Mouse (Mus musculus) lung, embryonic 14.5 days (tissue): Measurements from ENCODE around the gene Pxylp1. TPM values are rescaled to one million over a fixed set of nuclear protein-coding genes. Genes with fewer than 3 reads are reported as not detected.
A peak's percentile ranks its signal among the peaks of the same experiment; 100 is the strongest.

Source experiments
- ATAC-seq: fragments of 200-750 bp; cut with Nextera tagmentation; 2 replicates; pipeline ENCODE4 v1.8.0; 2017; ENCODE audit warnings: mild to moderate bottlenecking, moderate TSS enrichment, moderate library complexity; ENCODE audit not compliant: insufficient read depth
- DNase-seq: peaks from one replicate; pipeline ENCODE4 v3.0.0-alpha.2; 2015
- H3K27ac ChIP-seq: fragments of 300-500 bp; sonication (generic); 2 replicates; pipeline ENCODE4 v1.5.1; 2014; ENCODE audit warnings: low read depth, mild to moderate bottlenecking, moderate library complexity
- H3K27me3 ChIP-seq: fragments of 300-500 bp; sonication (generic); 2 replicates; pipeline ENCODE4 v1.6.1; 2014; ENCODE audit warnings: low read length, control low read depth; ENCODE audit not compliant: insufficient read depth
- H3K36me3 ChIP-seq: fragments of 300-500 bp; sonication (generic); 2 replicates; pipeline ENCODE4 v1.6.1; 2014; ENCODE audit warnings: control low read depth; ENCODE audit not compliant: insufficient read depth
- H3K4me1 ChIP-seq: fragments of 300-500 bp; sonication (generic); 2 replicates; pipeline ENCODE4 v1.6.1; 2014; ENCODE audit warnings: antibody characterized with exemption, control low read depth; ENCODE audit not compliant: insufficient read depth
- H3K4me2 ChIP-seq: fragments of 300-500 bp; sonication (generic); 2 replicates; pipeline ENCODE4 v1.6.1; 2014; ENCODE audit warnings: mild to moderate bottlenecking
- H3K4me3 ChIP-seq: fragments of 300-500 bp; sonication (generic); 2 replicates; pipeline ENCODE4 v1.5.1; 2014; ENCODE audit warnings: low read depth, low read length
- H3K9ac ChIP-seq: fragments of 300-500 bp; sonication (generic); 2 replicates; pipeline ENCODE4 v1.6.1; 2014
- H3K9me3 ChIP-seq: fragments of 300-500 bp; sonication (generic); 2 replicates; pipeline ENCODE4 v1.6.1; 2016; ENCODE audit warnings: low read depth, low read length, control low read depth
- CTCF ChIP-seq: IDR thresholded peaks from 2 replicates; pipeline ENCODE4 v1.5.1; 2016; ENCODE audit warnings: antibody characterized with exemption, low read depth
- WGBS: fragments of 180-500 bp; shearing (Covaris S2); extraction: QIAGEN DNeasy Blood & Tissue Kit; methylation state at CpG from one replicate; pipeline ENCODE4 v1.1.7; 2014; 5-methylcytosine and 5-hydroxymethylcytosine counted together
- polyA plus RNA-seq: library from polyadenylated mRNA; unstranded; fragments of >200 nt; fragmentation: Nextera tagmentation; extraction: Ambion mirVana; gene quantifications from 2 replicates; pipeline ENCODE4 v1.2.1, GENCODE M21; 2014

Pxylp1 gene
- polyA plus RNA-seq, 1 experiment from 2014 or later = 17.4 TPM

GRCm38 (mm10) chr9:96869542-96869941 lies 22.9 kb downstream of the Pxylp1 start:
- ATAC-seq = no peak
- H3K9me3 ChIP-seq = peaks cover 3% of the 10 kb centered on the region; the same call in 1 of the 2 replicates
- peak overlapping the region; percentile 28; the same call in 1 of the 2 replicates for H3K27ac ChIP-seq
- no peaks in the 10 kb centered on the region for H3K36me3 ChIP-seq
- H3K9ac ChIP-seq = no peak overlapping the region
- H3K4me1 ChIP-seq = no peaks in the 10 kb centered on the region
- no peak overlapping the region for H3K4me3 ChIP-seq
- TF ChIP-seq CTCF = no peak
- 81% methylated on average over 5 of the region's 5 CpGs for WGBS
- DNase-seq = no peak
- no peaks in the 10 kb centered on the region for H3K27me3 ChIP-seq
- H3K4me2 ChIP-seq = no peak overlapping the region

- ATAC-seq = no peak
- Histone ChIP-seq H3K4me3 (no peak overlapping the region), H3K27ac (no peak overlapping the region), H3K4me1 (no peaks in the 10 kb centered on the region; the same call in 1 of the 2 replicates), H3K4me2 (no peak overlapping the region), H3K9ac (no peak overlapping the region), H3K27me3 (no peaks in the 10 kb centered on the region), H3K9me3 (peaks cover 3% of the 10 kb centered on the region; the same call in 1 of the 2 replicates), H3K36me3 (no peaks in the 10 kb centered on the region)
- no peak for TF ChIP-seq CTCF
- no peak for DNase-seq
- 81% methylated on average over 6 of the region's 6 CpGs for WGBS
Observed at GRCm38 (mm10) chr9:96868546-96868945, 23.9 kb downstream of the Pxylp1 start.

- DNase-seq (no peak), ATAC-seq (no peak)
- Histone ChIP-seq H3K4me3 (no peak overlapping the region), H3K27ac (no peak overlapping the region), H3K9me3 (peaks cover 3% of the 10 kb centered on the region; the same call in 1 of the 2 replicates), H3K36me3 (no peaks in the 10 kb centered on the region), H3K4me1 (no peaks in the 10 kb centered on the region; the same call in 1 of the 2 replicates), H3K27me3 (no peaks in the 10 kb centered on the region), H3K4me2 (no peak overlapping the region), H3K9ac (no peak overlapping the region)
- TF ChIP-seq CTCF = no peak
- WGBS = 59% methylated on average over 7 of the region's 7 CpGs
Observed at GRCm38 (mm10) chr9:96867165-96867564, 25.3 kb downstream of the Pxylp1 start.

- Histone ChIP-seq H3K4me1 (no peaks in the 10 kb centered on the region; the same call in 1 of the 2 replicates), H3K36me3 (no peaks in the 10 kb centered on the region), H3K9ac (no peak overlapping the region), H3K9me3 (peaks cover 3% of the 10 kb centered on the region; the same call in 1 of the 2 replicates), H3K4me2 (no peak overlapping the region), H3K27ac (no peak overlapping the region), H3K4me3 (no peak overlapping the region), H3K27me3 (no peaks in the 10 kb centered on the region)
- 90% methylated on average over 5 of the region's 5 CpGs for WGBS
- no peak for TF ChIP-seq CTCF
- DNase-seq = no peak
- ATAC-seq = no peak
Observed at GRCm38 (mm10) chr9:96866196-96866595, 26.3 kb downstream of the Pxylp1 start.

GRCm38 (mm10) chr9:96865473-96866050 lies 26.9 kb downstream of the Pxylp1 start:
- TF ChIP-seq CTCF = no peak
- ATAC-seq (no peak), DNase-seq (no peak)
- no peak overlapping the region for H3K27ac ChIP-seq
- H3K27me3 ChIP-seq = no peaks in the 10 kb centered on the region
- H3K36me3 ChIP-seq = no peaks in the 10 kb centered on the region
- H3K4me3 ChIP-seq = no peak overlapping the region
- no peaks in the 10 kb centered on the region for H3K9me3 ChIP-seq
- H3K4me1 ChIP-seq = no peaks in the 10 kb centered on the region; the same call in 1 of the 2 replicates
- H3K4me2 ChIP-seq = no peak overlapping the region
- WGBS = 72% methylated on average over 16 of the region's 16 CpGs
- H3K9ac ChIP-seq = no peak overlapping the region

- Histone ChIP-seq H3K27me3 (no peaks in the 10 kb centered on the region), H3K36me3 (no peaks in the 10 kb centered on the region), H3K4me1 (no peaks in the 10 kb centered on the region; the same call in 1 of the 2 replicates), H3K9ac (no peak overlapping the region), H3K9me3 (no peaks in the 10 kb centered on the region), H3K4me2 (no peak overlapping the region), H3K27ac (no peak overlapping the region), H3K4me3 (no peak overlapping the region)
- WGBS = 49% methylated on average over 3 of the region's 3 CpGs
- TF ChIP-seq CTCF = no peak
- ATAC-seq = no peak
- DNase-seq = no peak
Observed at GRCm38 (mm10) chr9:96863539-96863938, 28.9 kb downstream of the Pxylp1 start.

GRCm38 (mm10) chr9:96862836-96863235 lies 29.6 kb downstream of the Pxylp1 start:
- TF ChIP-seq CTCF = no peak
- WGBS = 39% methylated on average over 4 of the region's 4 CpGs
- H3K27ac ChIP-seq = no peak overlapping the region

More at GRCm38 (mm10) chr9:96862836-96863235, 29.6 kb downstream of the Pxylp1 start:
- Histone ChIP-seq H3K4me3 (no peak overlapping the region), H3K9me3 (no peaks in the 10 kb centered on the region), H3K4me2 (no peak overlapping the region), H3K4me1 (no peaks in the 10 kb centered on the region; the same call in 1 of the 2 replicates), H3K9ac (no peak overlapping the region), H3K27me3 (no peaks in the 10 kb centered on the region), H3K36me3 (no peaks in the 10 kb centered on the region)
- ATAC-seq = no peak
- DNase-seq = no peak
